Mouse (Mus musculus): ENCODE measurements around the gene Ccdc96.

DNA sequence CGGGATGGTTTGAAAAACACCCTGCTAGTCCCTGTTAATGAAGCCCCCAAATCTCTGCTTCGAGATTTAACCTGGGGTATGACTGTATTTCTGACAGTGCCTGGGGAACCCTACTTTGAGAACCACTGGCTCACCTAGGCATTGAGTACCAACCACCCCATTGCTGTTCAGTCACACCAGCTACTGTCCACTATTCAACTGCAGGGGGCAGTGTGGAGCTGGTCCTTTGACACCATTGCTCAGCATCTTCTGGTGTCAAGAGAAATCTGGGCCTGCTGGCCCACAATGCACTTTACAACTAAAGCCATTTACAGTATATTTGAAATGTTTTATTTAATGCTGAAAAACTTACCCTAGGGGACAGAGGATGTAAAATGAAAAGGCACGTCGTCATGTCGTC, 10.1 kb upstream of the Ccdc96 start:
- TF ChIP-seq GATA1 (IDR thresholded peaks at IDR 0.05; ENCODE audit: borderline replicate concordance, low read length) = no peak
- TF ChIP-seq FLI1 (IDR thresholded peaks at IDR 0.05; ENCODE audit: low read length) = no peak

All from megakaryocyte, embryonic 14.5 days (primary cell).